Mouse (Mus musculus) embryonic fibroblast, embryonic 13.5 days (primary cell): ENCODE measurements at regions not wholly inside any gene's neighbourhood (a gene's known extent, or its start where the extent isn't known, plus 50 kb on each side); places are given as distances from the start of the nearest gene placed in this dataset.

Source experiments
- CTCF ChIP-seq: IDR thresholded peaks from 2 replicates; pipeline ENCODE4 v1.5.1; 2011; ENCODE audit warnings: mild to moderate bottlenecking, control low read depth, low read length, moderate library complexity, borderline replicate concordance; ENCODE audit not compliant: insufficient read depth
- POLR2A ChIP-seq: IDR thresholded peaks from 2 replicates; pipeline ENCODE4 v1.6.1; 2011; ENCODE audit warnings: low read depth, mild to moderate bottlenecking, control low read depth, low read length, moderate library complexity

DNA sequence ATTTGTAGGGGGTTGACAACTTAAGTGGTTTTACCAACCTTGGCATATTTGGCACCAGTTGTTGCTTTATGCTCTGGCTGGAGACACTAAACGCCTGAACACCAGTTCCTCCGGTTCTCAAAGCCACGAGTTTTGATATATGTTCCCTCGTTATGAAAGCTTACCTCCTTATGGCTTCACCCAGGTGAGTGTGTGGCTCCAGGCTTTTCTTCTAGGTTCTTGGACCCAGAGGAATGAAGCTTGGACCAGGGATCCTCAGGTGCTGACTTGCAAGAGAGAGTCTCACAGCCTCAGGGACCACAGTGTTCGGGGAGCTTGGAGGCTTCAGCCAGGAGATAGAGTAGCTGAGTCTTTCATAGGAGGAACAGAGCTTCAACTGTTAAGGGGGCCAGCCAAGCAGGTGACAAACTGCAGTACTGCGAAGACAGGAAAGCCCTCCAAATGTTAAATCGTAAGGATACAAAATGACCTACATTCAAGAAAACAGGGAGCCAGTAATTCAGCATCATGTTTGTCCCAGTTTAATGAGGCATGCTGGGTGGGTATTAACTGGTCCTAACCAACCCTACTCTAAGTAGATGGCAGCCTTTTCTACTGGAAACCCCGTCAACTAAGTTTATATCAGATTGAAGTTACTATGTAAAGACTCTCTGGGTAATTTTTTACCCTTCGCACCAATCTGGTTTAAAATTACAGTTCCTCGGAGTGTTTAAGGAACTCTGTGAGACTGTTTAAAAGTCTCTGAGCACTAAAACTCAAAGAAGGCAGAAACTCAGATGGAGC lies 307.9 kb downstream of the Mtx2 start:
- TF ChIP-seq CTCF = no peak
- TF ChIP-seq POLR2A = no peak
